Mouse (Mus musculus) spleen, adult 2 months (tissue): ENCODE data around the gene Rarg.

ENCODE experiments used
- CTCF ChIP-seq: fragments of 200-500 bp; IDR thresholded peaks from 2 replicates; pipeline ENCODE4 v1.5.1; 2011; ENCODE audit warnings: mild to moderate bottlenecking, inconsistent platforms; ENCODE audit not compliant: insufficient read depth, insufficient read length, insufficient replicate concordance; ENCODE audit errors: extremely low read depth
- POLR2A ChIP-seq: fragments of 200-500 bp; IDR thresholded peaks from 2 replicates; pipeline ENCODE4 v1.6.1; 2011; ENCODE audit warnings: low read depth, low read length, inconsistent platforms

DNA sequence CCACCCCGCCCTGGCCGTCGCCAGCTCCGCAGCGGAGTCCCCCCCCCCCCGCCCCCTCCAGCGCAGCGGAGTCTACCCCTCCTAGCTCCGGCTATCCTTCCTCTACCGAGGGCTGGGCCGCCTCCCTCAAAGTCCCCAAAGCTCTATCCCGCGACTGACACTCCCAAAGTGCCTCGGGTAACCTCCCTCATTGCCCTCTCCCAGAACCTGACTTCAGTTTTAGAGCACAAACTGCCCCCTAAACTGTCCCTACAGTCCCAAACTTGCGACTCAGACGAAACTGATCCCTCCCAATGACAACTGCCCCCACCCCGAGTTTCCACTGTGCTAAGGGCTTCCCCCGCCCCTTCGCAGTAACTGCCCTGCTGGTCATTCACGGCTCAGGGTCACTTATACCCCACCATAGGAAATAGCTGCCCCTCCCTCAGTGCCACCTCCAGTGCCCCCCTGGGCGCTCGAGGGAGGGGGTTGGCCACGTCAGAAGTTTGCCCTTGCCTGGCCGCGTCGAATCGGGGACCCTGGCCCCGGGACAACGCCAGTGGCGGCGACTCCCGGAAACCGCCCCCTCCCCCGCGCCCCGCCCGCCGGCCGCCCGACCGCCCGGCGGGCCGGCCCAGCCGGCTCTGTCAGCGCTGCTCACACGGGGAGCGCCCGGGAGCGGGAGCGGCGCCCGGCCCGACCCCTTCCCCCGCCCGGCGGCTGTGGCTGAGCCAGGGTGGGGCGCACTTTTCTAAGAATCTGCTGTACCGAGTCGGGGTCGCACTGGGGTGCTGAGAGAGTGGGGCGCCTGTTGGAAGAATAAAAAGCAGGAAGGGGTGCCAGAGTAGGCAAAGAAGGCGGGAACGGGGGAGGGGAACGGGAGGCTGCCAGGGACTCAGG, 9.8 kb downstream of the Rarg start:
- TF ChIP-seq CTCF, result no peak
- TF ChIP-seq POLR2A, result no peak; the same call in 1 of the 2 replicates
